Mouse (Mus musculus): ENCODE measurements around the gene Npr3. TPM values are rescaled to one million over a fixed set of nuclear protein-coding genes. Genes with fewer than 3 reads are reported as not detected.
A peak's percentile ranks its signal among the peaks of the same experiment; 100 is the strongest.

The Npr3 gene
- polyA plus RNA-seq, 1 experiment from 2014 or later: 9.1 TPM

DNA sequence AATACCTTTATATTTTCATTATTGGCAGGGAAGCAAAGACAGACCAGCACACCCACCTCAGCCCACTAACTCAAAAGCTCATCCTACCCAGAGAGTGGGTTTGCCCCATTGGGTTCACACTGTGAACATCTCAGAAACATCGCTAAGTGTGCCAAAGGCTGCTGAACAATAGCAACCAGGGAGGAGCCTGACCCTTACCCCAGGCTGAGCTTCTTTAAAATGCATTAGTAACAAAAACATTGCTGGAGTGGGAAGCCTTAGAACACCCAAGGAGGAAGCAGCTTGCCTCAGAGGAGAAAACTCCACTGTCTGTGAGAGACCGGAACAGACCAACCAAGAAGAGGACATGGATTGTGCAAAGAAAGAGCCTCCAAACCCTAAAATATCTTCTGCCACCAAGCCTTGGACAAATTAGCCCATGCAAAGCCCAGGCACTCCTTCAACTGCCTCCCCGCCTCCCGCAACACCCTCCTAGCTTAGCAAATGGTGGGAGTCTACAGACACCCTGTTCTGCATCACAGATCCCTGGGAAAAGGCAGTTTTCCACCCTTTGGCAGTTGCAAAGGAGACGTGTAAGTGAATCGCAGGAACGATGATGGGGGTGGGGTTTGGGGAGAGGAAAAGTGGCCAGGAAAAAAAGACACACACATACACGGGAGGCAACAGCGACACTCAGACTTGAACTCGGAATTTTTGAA lies 24.4 kb downstream of the Npr3 start:
- Histone ChIP-seq H3K27ac (replicated peaks) (no peak overlapping the region), H3K9me3 (peaks cover 7% of the 10 kb centered on the region; the same call in 1 of the 2 replicates), H3K4me3 (no peak overlapping the region), H3K9ac (no peak overlapping the region), H3K4me1 (peaks cover 7% of the 10 kb centered on the region; the same call in 1 of the 2 replicates), H3K36me3 (peaks cover 38% of the 10 kb centered on the region), H3K27me3 (replicated peaks) (no peaks in the 10 kb centered on the region), H3K4me2 (no peak overlapping the region)
- ATAC-seq (ENCODE audit: extremely low read depth, insufficient number of reproducible peaks, low FRiP score, low TSS enrichment): no peak
- 59% methylated on average over 10 of the region's 10 CpGs for WGBS

DNA sequence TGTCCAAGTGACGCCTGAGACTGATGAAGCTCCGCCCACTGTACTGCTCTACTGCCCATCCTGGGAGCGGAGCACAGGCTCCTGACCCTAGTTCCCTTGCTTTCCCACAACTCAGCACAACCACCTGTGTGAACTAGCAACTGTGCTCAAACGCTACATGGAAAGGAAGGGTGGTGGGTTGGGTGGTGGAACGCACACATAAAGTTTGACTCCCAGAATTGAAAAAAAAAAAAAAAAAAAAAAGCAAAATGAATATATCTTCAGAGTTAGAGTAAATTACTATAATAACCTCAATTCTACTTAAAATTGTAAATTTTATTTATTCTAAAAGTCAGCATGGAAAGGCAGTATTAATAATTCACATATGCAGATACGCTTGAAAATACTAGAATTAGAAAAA lies 25.3 kb downstream of the Npr3 start:
- no peak for ATAC-seq (ENCODE audit: extremely low read depth, insufficient number of reproducible peaks, low FRiP score, low TSS enrichment)
- Histone ChIP-seq H3K27me3 (replicated peaks) (no peaks in the 10 kb centered on the region), H3K4me3 (no peak overlapping the region), H3K9me3 (peaks cover 7% of the 10 kb centered on the region; the same call in 1 of the 2 replicates), H3K36me3 (peaks cover 39% of the 10 kb centered on the region), H3K27ac (replicated peaks) (no peak overlapping the region), H3K9ac (no peak overlapping the region), H3K4me1 (peaks cover 7% of the 10 kb centered on the region; the same call in 1 of the 2 replicates), H3K4me2 (no peak overlapping the region)
- 87% methylated on average over 6 of the region's 6 CpGs for WGBS

GRCm38 (mm10) chr15:11878334-11878733 lies 28.8 kb downstream of the Npr3 start:
- no peak overlapping the region for H3K4me3 ChIP-seq
- 79% methylated on average over 1 of the region's 1 CpGs for WGBS
- H3K9me3 ChIP-seq: peaks cover 10% of the 10 kb centered on the region; the same call in 1 of the 2 replicates
- H3K9ac ChIP-seq: no peak overlapping the region
- no peak for ATAC-seq (ENCODE audit: extremely low read depth, insufficient number of reproducible peaks, low FRiP score, low TSS enrichment)
- peaks cover 49% of the 10 kb centered on the region for H3K36me3 ChIP-seq
- no peaks in the 10 kb centered on the region for H3K27me3 ChIP-seq (replicated peaks)
- H3K27ac ChIP-seq (replicated peaks): peak overlapping the region; percentile 59
- no peak overlapping the region for H3K4me2 ChIP-seq
- peaks cover 7% of the 10 kb centered on the region; the same call in 1 of the 2 replicates for H3K4me1 ChIP-seq

- Histone ChIP-seq H3K9me3 (peaks cover 10% of the 10 kb centered on the region; the same call in 1 of the 2 replicates), H3K4me1 (peaks cover 7% of the 10 kb centered on the region; the same call in 1 of the 2 replicates), H3K4me2 (no peak overlapping the region), H3K36me3 (peaks cover 40% of the 10 kb centered on the region), H3K27ac (replicated peaks) (no peak overlapping the region), H3K4me3 (no peak overlapping the region), H3K27me3 (replicated peaks) (no peaks in the 10 kb centered on the region), H3K9ac (no peak overlapping the region)
- ATAC-seq (ENCODE audit: extremely low read depth, insufficient number of reproducible peaks, low FRiP score, low TSS enrichment): no peak
- WGBS: 53% methylated on average over 2 of the region's 2 CpGs
Observed at GRCm38 (mm10) chr15:11877273-11877672, 29.8 kb downstream of the Npr3 start.

- no peak overlapping the region for H3K4me3 ChIP-seq
- no peak for ATAC-seq (ENCODE audit: extremely low read depth, insufficient number of reproducible peaks, low FRiP score, low TSS enrichment)
- H3K36me3 ChIP-seq: 0 out of 2 replicates have a peak, but pooled peaks cover 3% of the 10 kb centered on the region
- H3K4me1 ChIP-seq: 0 out of 2 replicates have a peak, but pooled peaks cover 2% of the 10 kb centered on the region
- no peak overlapping the region for H3K4me2 ChIP-seq
- H3K9ac ChIP-seq: no peak overlapping the region
- H3K27ac ChIP-seq (replicated peaks): no peak overlapping the region
- no peaks in the 10 kb centered on the region for H3K9me3 ChIP-seq
- WGBS: 74% methylated on average over 3 of the region's 3 CpGs
- no peaks in the 10 kb centered on the region for H3K27me3 ChIP-seq (replicated peaks)
Observed at GRCm38 (mm10) chr15:11866918-11867317, 40.2 kb downstream of the Npr3 start.

- Histone ChIP-seq H3K27ac (replicated peaks) (no peak overlapping the region), H3K9ac (no peak overlapping the region), H3K4me1 (0 out of 2 replicates have a peak, but pooled peaks cover 2% of the 10 kb centered on the region), H3K9me3 (no peaks in the 10 kb centered on the region), H3K36me3 (no peaks in the 10 kb centered on the region), H3K4me2 (no peak overlapping the region), H3K27me3 (replicated peaks) (no peaks in the 10 kb centered on the region), H3K4me3 (no peak overlapping the region)
- 71% methylated on average over 6 of the region's 6 CpGs for WGBS
- no peak for ATAC-seq (ENCODE audit: extremely low read depth, insufficient number of reproducible peaks, low FRiP score, low TSS enrichment)
Observed at GRCm38 (mm10) chr15:11863540-11863818, 43.6 kb downstream of the Npr3 start.

DNA sequence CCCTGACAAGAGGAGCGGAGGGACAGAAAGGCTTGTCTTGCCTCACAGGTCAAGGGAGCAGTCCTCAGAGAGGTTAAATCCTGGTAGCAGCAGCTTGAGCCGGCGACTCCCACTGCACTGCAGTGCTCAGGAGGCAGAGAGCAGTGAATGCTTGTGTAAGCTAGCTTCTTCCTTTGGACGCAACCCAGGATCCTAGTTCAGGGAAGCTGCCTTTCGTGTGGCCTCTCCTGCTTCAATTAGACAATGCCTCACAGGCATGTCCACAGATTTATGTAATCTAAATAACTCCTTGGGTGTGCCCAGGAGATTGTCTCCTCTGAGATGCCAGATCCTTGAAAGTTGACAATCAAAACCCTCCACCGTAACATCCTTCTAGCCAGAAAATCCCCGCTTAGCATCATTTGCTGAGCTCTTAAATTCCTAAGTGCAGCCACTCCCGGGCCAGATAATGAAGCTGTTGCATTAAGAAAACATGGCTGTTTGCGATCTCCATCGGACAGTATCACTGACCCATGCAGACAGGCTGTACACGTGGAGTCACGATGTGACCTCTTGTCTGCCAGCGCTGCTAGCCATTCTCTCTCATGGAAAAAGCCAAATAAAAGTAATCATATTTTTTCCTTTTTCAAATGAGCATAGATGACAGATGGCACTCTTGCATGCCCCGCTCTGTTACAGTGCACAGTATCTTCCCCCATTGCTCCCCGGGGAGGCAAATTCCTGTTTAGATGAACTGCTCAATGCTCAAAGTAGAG lies 44.1 kb downstream of the Npr3 start:
- no peaks in the 10 kb centered on the region for H3K9me3 ChIP-seq
- no peak overlapping the region for H3K9ac ChIP-seq
- H3K4me1 ChIP-seq: 0 out of 2 replicates have a peak, but pooled peaks cover 2% of the 10 kb centered on the region
- H3K27me3 ChIP-seq (replicated peaks): no peaks in the 10 kb centered on the region
- no peak overlapping the region for H3K27ac ChIP-seq (replicated peaks)
- 0 out of 2 replicates have a peak, but pooled peaks cover 5% of the 10 kb centered on the region for H3K36me3 ChIP-seq
- no peak overlapping the region for H3K4me2 ChIP-seq
- 66% methylated on average over 15 of the region's 15 CpGs for WGBS
- ATAC-seq (ENCODE audit: extremely low read depth, insufficient number of reproducible peaks, low FRiP score, low TSS enrichment): no peak
- H3K4me3 ChIP-seq: no peak overlapping the region

- no peaks in the 10 kb centered on the region for H3K9me3 ChIP-seq
- 0 out of 2 replicates have a peak, but pooled peaks cover 2% of the 10 kb centered on the region for H3K4me1 ChIP-seq
- no peaks in the 10 kb centered on the region for H3K27me3 ChIP-seq (replicated peaks)
- H3K27ac ChIP-seq (replicated peaks): no peak overlapping the region
- no peak overlapping the region for H3K4me3 ChIP-seq
- H3K36me3 ChIP-seq: 0 out of 2 replicates have a peak, but pooled peaks cover 7% of the 10 kb centered on the region
- no peak overlapping the region for H3K9ac ChIP-seq
- H3K4me2 ChIP-seq: no peak overlapping the region
- no peak for ATAC-seq (ENCODE audit: extremely low read depth, insufficient number of reproducible peaks, low FRiP score, low TSS enrichment)
- 81% methylated on average over 7 of the region's 7 CpGs for WGBS
Observed at GRCm38 (mm10) chr15:11862253-11862652, 44.8 kb downstream of the Npr3 start.

- Histone ChIP-seq H3K27ac (replicated peaks) (no peak overlapping the region), H3K9ac (no peak overlapping the region), H3K9me3 (no peaks in the 10 kb centered on the region), H3K4me2 (no peak overlapping the region), H3K36me3 (0 out of 2 replicates have a peak, but pooled peaks cover 14% of the 10 kb centered on the region), H3K4me1 (0 out of 2 replicates have a peak, but pooled peaks cover 2% of the 10 kb centered on the region), H3K4me3 (no peak overlapping the region), H3K27me3 (replicated peaks) (no peaks in the 10 kb centered on the region)
- WGBS: 72% methylated on average over 2 of the region's 2 CpGs
- no peak for ATAC-seq (ENCODE audit: extremely low read depth, insufficient number of reproducible peaks, low FRiP score, low TSS enrichment)
Observed at GRCm38 (mm10) chr15:11860259-11860658, 46.8 kb downstream of the Npr3 start.

GRCm38 (mm10) chr15:11859829-11860228 lies 47.3 kb downstream of the Npr3 start:
- H3K4me1 ChIP-seq: 0 out of 2 replicates have a peak, but pooled peaks cover 2% of the 10 kb centered on the region
- 0 out of 2 replicates have a peak, but pooled peaks cover 14% of the 10 kb centered on the region for H3K36me3 ChIP-seq
- H3K9me3 ChIP-seq: no peaks in the 10 kb centered on the region
- no peak for ATAC-seq (ENCODE audit: extremely low read depth, insufficient number of reproducible peaks, low FRiP score, low TSS enrichment)
- H3K9ac ChIP-seq: no peak overlapping the region
- no peak overlapping the region for H3K4me3 ChIP-seq
- WGBS: 81% methylated on average over 3 of the region's 3 CpGs
- H3K27ac ChIP-seq (replicated peaks): no peak overlapping the region
- no peak overlapping the region for H3K4me2 ChIP-seq
- no peaks in the 10 kb centered on the region for H3K27me3 ChIP-seq (replicated peaks)

DNA sequence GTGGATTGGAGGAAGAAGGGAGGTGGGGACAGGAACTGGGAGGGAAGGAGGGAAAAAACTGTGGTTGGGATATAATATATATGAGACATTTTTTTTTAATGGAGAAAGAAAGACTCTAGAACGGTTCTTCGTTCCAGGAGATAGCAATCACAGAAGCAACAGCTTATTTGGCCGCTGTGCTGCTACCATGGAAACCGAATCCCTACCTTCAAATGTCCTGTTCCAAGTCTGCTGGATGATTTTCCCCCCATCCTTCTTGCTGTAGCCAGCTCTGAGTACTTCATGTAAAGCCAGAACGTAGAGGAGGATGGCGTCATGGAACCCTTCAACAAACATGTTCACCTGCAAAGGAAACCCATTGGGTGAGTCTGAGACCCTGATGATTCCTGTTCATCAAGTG lies 48.7 kb downstream of the Npr3 start:
- 0 out of 2 replicates have a peak, but pooled peaks cover 14% of the 10 kb centered on the region for H3K36me3 ChIP-seq
- no peaks in the 10 kb centered on the region for H3K27me3 ChIP-seq (replicated peaks)
- H3K27ac ChIP-seq (replicated peaks): no peak overlapping the region
- H3K4me1 ChIP-seq: 0 out of 2 replicates have a peak, but pooled peaks cover 1% of the 10 kb centered on the region
- ATAC-seq (ENCODE audit: extremely low read depth, insufficient number of reproducible peaks, low FRiP score, low TSS enrichment): no peak
- H3K4me2 ChIP-seq: no peak overlapping the region
- no peak overlapping the region for H3K4me3 ChIP-seq
- H3K9me3 ChIP-seq: no peaks in the 10 kb centered on the region
- 83% methylated on average over 6 of the region's 6 CpGs for WGBS
- no peak overlapping the region for H3K9ac ChIP-seq

Measured in heart, embryonic 13.5 days (tissue).